Mouse (Mus musculus) cerebellum, adult 2 months (tissue): ENCODE results near the gene Brip1.

Source experiments
- CTCF ChIP-seq: fragments of 200-500 bp; IDR thresholded peaks from 2 replicates; pipeline ENCODE4 v1.5.1; 2011; ENCODE audit warnings: low read depth, mild to moderate bottlenecking, control low read depth, low read length, moderate library complexity, borderline replicate concordance; ENCODE audit not compliant: insufficient read depth
- POLR2A ChIP-seq: fragments of 200-500 bp; IDR thresholded peaks from 2 replicates; pipeline ENCODE4 v1.6.1; 2011; ENCODE audit warnings: low read length, control low read depth, borderline replicate concordance; ENCODE audit not compliant: insufficient read depth

GRCm38 (mm10) chr11:86068651-86069050 lies 132.3 kb downstream of the Brip1 start:
- no peak for TF ChIP-seq POLR2A
- no peak for TF ChIP-seq CTCF
